Mouse (Mus musculus) liver, adult 2 months (tissue): ENCODE measurements around the gene Ush1g.
A peak's percentile ranks its signal among the peaks of the same experiment; 100 is the strongest.

Experiments
- CTCF ChIP-seq: fragments of 200-500 bp; IDR thresholded peaks from 2 replicates; pipeline ENCODE4 v1.5.1; 2011; ENCODE audit warnings: low read depth, low read length, control low read depth
- POLR2A ChIP-seq: fragments of 200-500 bp; IDR thresholded peaks from 2 replicates; pipeline ENCODE4 v1.6.1; 2011; ENCODE audit warnings: low read length, control low read depth; ENCODE audit not compliant: insufficient read depth; ENCODE audit errors: extremely low read depth

GRCm38 (mm10) chr11:115297214-115297826 lies 24.5 kb downstream of the Ush1g start, which contains the start of gene Fads6:
- TF ChIP-seq POLR2A (peak; percentile 93), CTCF (peak; percentile 51)
